Mouse (Mus musculus) lung, postnatal 36 days (tissue): ENCODE measurements around the gene Arhgap17.

Source experiments
- DNase-seq: peaks from one replicate; pipeline ENCODE4 v3.0.0; 2022; ENCODE audit warnings: mixed read lengths

The Arhgap17 gene

DNA sequence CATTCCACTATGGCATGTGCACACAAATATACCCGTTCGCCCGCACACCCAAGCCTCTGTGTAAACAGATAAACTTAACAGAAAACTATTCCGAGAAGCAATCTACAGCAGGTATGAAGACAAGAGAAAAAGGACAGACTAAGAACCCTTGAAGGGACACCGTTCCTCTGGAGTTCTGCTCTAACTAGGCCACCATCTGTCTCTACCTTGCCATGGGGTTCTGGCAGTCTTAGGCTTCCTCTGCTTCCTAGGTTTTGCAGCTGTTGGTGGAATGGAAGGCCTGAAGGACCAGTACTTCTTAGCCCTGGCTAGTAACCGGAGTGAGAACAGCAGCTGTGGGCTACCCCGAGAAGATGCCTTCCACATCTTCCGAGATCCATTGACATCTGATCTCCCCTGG is 111.6 kb downstream of the Arhgap17 start:
- DNase-seq, result no peak

DNA sequence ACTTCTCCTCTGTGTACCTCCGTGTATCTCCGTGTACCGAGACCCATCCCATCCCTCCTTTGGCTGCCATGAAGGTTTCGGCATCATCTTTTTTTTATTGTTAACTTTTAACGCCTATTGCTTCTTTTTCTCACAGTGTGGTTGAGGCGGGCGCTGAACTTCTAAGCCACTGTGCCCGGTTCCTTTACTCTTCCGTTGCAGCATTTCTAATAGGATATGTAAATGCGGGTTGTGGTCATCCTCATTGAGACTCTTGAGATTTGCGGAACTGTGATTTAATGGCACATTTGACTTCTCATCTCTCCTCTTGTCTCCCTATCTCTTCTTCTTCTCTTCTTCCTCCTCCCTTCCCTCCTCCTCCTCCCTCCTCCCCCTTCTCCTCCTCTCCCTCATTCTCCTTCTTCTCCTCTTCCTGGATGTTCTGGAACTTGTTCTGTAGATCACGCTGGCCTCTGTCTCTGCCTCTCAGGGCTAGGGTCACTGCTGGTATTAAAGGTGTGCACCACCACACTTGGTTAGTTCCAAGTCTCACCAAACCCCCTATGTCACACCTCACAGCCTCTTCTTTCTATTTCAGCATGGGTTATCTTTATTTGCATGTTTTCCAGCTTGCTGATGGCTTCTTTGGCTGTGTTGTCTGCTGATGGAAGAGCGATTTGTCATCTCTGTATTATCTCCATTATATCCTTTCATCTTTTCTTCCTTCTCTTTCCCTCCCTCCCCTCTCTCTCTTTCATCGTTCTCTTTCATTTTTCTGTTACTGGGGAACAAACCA is 115.3 kb downstream of the Arhgap17 start:
- DNase-seq, result no peak

DNA sequence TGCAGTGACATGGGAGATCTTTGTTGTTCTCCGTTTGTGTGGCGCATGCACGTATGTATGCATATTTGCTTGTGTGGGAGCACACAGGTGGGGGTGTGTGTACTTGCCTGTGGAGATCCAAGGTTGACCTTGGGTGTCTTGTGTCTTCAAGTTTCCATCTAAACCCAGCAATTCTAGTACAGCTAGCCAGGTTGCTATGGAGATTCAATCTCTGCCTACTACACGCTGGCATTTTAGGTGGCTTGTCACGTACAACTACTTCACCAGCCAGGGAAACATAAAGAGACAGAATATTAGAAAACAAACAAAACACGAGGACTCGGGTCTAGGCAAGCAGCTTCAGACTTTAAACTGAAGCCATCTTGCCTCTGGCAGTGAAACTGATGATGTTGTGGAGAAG is 116.3 kb downstream of the Arhgap17 start:
- no peak for DNase-seq

DNA sequence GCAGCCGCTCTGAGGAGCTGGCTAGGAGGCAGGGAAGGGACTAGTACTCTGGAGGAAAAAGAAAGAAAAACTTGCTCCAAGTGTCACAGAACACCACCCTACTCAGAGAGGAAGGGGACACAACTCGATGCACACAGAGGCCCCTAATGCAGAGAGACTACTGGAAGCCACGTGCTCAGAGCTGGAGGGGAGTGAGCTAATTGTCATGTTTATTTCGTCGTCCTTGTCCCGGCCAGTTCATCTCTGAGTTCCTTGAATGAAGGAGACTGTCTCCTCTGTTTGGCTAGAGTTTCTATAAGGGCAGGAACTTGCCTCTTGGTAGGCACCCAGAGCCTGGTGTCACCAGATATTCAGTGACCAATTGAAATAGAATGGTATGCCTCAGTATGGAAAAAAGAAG is 118.4 kb downstream of the Arhgap17 start:
- DNase-seq, result no peak

DNA sequence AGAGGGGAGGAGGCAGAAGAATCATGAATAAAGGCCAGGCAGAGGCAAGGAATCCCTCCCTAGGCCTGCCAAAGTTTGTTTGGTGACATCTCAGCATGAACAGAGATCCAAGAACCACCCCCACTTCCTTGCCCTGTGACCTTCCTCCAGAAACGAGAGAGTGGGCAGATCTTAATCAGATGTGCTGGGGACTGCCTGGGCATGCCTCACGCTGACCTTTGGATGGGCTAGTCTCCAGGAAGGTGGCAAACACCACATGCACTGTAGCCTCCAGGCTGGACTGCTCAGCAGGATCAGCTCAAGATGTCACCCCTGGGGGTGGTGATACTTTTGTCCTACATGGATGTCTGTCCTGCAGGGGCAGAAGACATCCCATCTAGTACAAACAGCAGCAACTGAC is 121.5 kb downstream of the Arhgap17 start:
- DNase-seq, result no peak

DNA sequence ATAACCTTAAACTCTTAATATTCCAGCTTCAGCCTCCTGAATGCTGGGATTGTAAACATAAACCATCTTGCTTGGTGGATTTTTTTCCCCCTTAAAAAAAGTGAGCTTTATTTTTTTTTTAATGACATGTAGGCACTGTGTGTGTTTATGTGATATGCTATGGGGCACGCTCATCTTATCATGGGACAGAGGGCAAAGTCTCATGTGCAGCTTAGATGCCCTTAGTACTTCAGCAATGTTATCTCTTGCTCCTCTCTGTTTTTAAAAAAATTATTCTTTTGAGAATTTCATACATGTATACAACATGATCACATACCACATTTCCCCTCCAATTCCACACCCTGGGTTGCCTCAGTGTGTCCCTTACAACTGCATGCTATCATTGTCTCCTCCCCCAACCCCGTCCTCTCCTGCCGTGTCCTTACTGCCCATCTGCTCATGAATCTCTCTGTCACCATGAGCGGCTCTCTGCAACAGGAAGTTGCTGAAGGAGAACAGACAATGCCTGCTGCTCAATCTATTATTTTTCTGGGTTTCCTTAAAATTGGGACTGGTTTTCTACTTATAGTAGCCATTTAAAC is 123.1 kb downstream of the Arhgap17 start:
- no peak for DNase-seq

DNA sequence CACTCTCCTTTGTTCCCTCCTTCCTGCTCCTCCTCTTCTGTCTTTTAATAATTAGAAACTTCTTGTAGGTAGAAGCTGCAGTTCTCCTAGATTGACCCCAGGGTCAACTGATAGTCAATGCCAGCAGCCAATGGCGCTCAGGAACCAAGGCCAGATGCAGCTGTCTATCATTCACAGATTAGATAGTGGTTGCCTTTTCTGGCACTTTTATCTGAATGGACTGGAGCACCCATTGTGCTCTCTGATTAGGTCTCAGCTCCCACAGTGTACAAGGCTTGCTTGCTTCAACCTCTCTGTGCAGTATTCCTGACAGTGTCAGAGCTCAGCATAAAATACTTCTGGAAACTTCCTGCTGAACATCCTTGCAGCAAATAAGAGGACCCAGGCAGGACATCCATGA is 124.9 kb downstream of the Arhgap17 start:
- no peak for DNase-seq

DNA sequence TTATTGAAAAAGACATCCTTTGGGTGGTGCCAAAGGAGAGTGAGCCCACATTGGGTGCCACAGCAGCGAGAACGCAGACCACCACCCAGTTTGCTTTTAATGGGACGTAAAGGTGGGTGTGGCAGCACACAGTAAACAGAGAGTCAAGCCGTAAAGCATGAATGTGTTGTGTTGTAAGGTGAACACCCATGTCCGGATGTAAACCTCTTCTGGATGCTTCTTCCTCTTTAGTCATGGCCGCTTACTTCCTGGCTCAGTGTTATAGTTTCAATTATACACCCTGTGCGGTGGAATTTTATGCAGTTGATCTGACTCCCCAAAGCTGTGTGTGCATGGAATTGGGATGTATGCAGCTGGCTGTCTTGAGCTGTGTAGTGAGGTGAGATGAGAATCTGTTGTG is 127.5 kb downstream of the Arhgap17 start:
- DNase-seq, result no peak

DNA sequence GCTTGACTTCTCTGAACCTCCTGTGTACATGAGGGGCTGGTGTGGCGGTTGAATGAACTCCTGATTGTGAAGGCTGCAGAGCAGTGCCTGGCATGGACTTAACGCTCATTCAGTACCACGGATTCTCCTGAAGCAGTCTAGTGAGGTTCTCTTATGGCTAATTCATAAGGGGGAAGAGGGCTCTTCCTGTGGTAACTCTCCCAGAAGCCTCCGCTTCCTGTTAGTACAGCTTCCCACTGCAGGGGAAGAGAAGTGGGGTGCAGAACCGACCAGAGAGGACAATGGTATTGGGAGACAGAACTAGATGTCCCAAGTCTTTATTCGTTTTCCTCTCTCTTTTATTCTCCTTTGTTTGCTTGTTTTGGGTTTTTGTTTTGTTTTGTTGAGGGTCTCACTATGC is 129.7 kb downstream of the Arhgap17 start:
- DNase-seq, result no peak

DNA sequence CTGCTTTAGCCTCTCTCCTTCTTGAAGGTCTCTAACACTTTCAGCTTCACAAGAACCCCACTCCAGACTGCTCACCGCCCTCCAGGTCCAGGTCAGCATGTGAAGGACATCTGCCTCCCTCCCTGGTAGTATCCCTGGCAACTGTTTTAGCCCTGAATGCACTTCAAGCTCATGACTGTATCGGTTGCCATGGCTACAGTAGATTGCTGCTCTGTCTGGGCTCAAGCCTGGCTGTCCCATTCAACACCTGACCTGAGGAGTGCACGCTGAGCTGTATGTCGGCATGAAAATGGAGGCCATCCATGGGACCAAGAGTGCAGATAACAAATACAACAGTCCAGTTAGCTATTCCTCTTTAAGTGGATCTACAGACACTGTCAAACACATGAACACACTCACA is 131.1 kb downstream of the Arhgap17 start:
- DNase-seq, result no peak

DNA sequence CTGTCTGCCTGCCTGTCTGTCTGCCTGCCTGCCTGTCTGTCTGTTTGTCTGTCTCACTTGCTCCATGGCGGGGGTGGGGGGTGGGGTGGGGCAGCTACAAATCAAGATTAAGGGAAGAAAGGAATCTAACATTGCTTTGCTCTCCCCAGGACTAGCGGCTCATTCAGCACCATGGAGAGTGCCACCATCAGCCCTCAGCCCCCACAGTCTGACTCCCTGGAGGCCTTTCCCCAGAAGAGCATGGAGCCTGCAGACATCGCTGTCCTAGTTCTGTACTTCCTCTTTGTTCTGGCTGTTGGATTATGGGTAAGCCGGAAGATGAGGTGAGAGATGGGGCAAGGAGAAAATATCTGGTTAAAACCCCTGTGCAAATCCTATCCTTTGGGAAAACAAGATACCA is 134.3 kb downstream of the Arhgap17 start:
- DNase-seq, result peak; percentile 4
